ENCODE assay signal across 16 mouse cellular contexts in genomic region chr10:62174533-62175313, GRCm38 (mm10). TPM values are rescaled to one million over a fixed set of nuclear protein-coding genes. Genes with fewer than 3 reads are reported as not detected.
DNase-seq lines count a peak whose midpoint lies in the region; ATAC-seq and TF ChIP-seq lines count a peak whose summit lies in the region.
"Had no signal": no experiment of that assay in that cellular context is flagged by ENCODE, and none has a peak within 500 bp of the region (broad histone marks: within the 10 kb centered on the region; RNA-seq: fewer than 3 reads in every experiment).

No protein-coding gene starts in this region.

- no peaks in the 10 kb centered on the region for H3K36me3 ChIP-seq in intestine, embryonic 14.5 days (ENCODE audit: control insufficient read depth, insufficient read depth, low read length)
- H3K36me3 ChIP-seq in intestine, postnatal 0 days (ENCODE audit: control insufficient read depth, insufficient read depth) = no peaks in the 10 kb centered on the region
- no peaks in the 10 kb centered on the region for H3K36me3 ChIP-seq in intestine, embryonic 16.5 days (ENCODE audit: control insufficient read depth, insufficient read depth, low read length)
- H3K36me3 ChIP-seq in neural tube, embryonic 13.5 days = no peaks in the 10 kb centered on the region
- H3K36me3 ChIP-seq: liver, embryonic 12.5 days had no signal

- TF ChIP-seq CTCF in intestine, postnatal 0 days (IDR thresholded peaks at IDR 0.05; ENCODE audit: low read depth) = no peak

- no peaks in the 10 kb centered on the region for H3K27me3 ChIP-seq in intestine, embryonic 14.5 days (replicated peaks; ENCODE audit: control insufficient read depth, insufficient read depth, low read length)
- no peaks in the 10 kb centered on the region for H3K27me3 ChIP-seq in intestine, postnatal 0 days (replicated peaks; ENCODE audit: control insufficient read depth, insufficient read depth, low read length)
- no peaks in the 10 kb centered on the region for H3K27me3 ChIP-seq in intestine, embryonic 16.5 days (replicated peaks; ENCODE audit: control insufficient read depth, insufficient read depth, low read length)
- H3K27me3 ChIP-seq in neural tube, embryonic 13.5 days = peaks cover 88% of the 10 kb centered on the region

- ATAC-seq in intestine, embryonic 14.5 days (replicated peaks; ENCODE audit: low FRiP score, low TSS enrichment, low read depth) = peak; percentile 72; the same call in 1 of the 2 replicates
- ATAC-seq in intestine, postnatal 0 days = no peak
- peak; percentile 53; the same call in 1 of the 2 replicates for ATAC-seq in intestine, embryonic 16.5 days
- peak; percentile 77 for ATAC-seq in neural tube, embryonic 13.5 days (ENCODE audit: low read depth)
- ATAC-seq in megakaryocyte progenitor cell, adult 5-6 weeks (replicated peaks; ENCODE audit: poor library complexity) = no peak
- no peak for ATAC-seq in CD4-positive, CD25-positive, alpha-beta regulatory T cell, adult 4 months
- ATAC-seq: liver, embryonic 12.5 days had no signal

- DNase-seq in intestine, embryonic 14.5 days (ENCODE audit: low spot score) = no peak
- peak; percentile 67 for DNase-seq in embryo, embryonic 9.5 days (ENCODE audit: extremely low spot score)
- DNase-seq in urinary bladder, postnatal 14 days (ENCODE audit: low spot score) = no peak
- DNase-seq: adrenal gland, postnatal 36 days; gastrocnemius, postnatal 25 days; thymus, postnatal 4 days had no signal

- no peak overlapping the region for H3K4me3 ChIP-seq in intestine, embryonic 14.5 days (ENCODE audit: low read depth, low read length)
- no peak overlapping the region for H3K4me3 ChIP-seq in intestine, postnatal 0 days (ENCODE audit: low read depth, low read length)
- H3K4me3 ChIP-seq in intestine, embryonic 16.5 days (ENCODE audit: low read length) = no peak overlapping the region
- no peak overlapping the region for H3K4me3 ChIP-seq in neural tube, embryonic 13.5 days
- H3K4me3 ChIP-seq: liver, embryonic 12.5 days had no signal

- peaks cover 9% of the 10 kb centered on the region for H3K4me1 ChIP-seq in intestine, embryonic 14.5 days (replicated peaks; ENCODE audit: control insufficient read depth, insufficient read depth, low read length)
- H3K4me1 ChIP-seq in intestine, postnatal 0 days (replicated peaks; ENCODE audit: control insufficient read depth, insufficient read depth, low read length) = no peaks in the 10 kb centered on the region
- H3K4me1 ChIP-seq in intestine, embryonic 16.5 days (ENCODE audit: control insufficient read depth, insufficient read depth, low read length) = 0 out of 2 replicates have a peak, but pooled peaks cover 6% of the 10 kb centered on the region
- H3K4me1 ChIP-seq in neural tube, embryonic 13.5 days (replicated peaks) = peaks cover 24% of the 10 kb centered on the region
- H3K4me1 ChIP-seq: liver, embryonic 12.5 days had no signal

- no peak overlapping the region for H3K9ac ChIP-seq in intestine, embryonic 14.5 days (ENCODE audit: low read length)
- H3K9ac ChIP-seq in intestine, postnatal 0 days (ENCODE audit: low read depth, low read length) = no peak overlapping the region
- H3K9ac ChIP-seq in intestine, embryonic 16.5 days (ENCODE audit: low read depth, low read length) = no peak overlapping the region
- 0 out of 2 replicates have a peak overlapping the region, but pooled peaks have one; percentile 31 for H3K9ac ChIP-seq in neural tube, embryonic 13.5 days
- H3K9ac ChIP-seq: liver, embryonic 12.5 days had no signal

- H3K4me2 ChIP-seq in intestine, embryonic 14.5 days (ENCODE audit: low read length) = no peak overlapping the region
- H3K4me2 ChIP-seq in intestine, postnatal 0 days (replicated peaks; ENCODE audit: low read depth) = no peak overlapping the region
- H3K4me2 ChIP-seq in intestine, embryonic 16.5 days (ENCODE audit: low read depth, low read length) = no peak overlapping the region
- no peak overlapping the region for H3K4me2 ChIP-seq in neural tube, embryonic 13.5 days
- H3K4me2 ChIP-seq: liver, embryonic 12.5 days had no signal

- H3K27ac ChIP-seq in intestine, embryonic 14.5 days (ENCODE audit: low read depth) = no peak overlapping the region
- no peak overlapping the region for H3K27ac ChIP-seq in intestine, postnatal 0 days (ENCODE audit: low read depth, low read length)
- no peak overlapping the region for H3K27ac ChIP-seq in intestine, embryonic 16.5 days (ENCODE audit: low read length)
- no peak overlapping the region for H3K27ac ChIP-seq in neural tube, embryonic 13.5 days (replicated peaks)
- H3K27ac ChIP-seq: liver, embryonic 12.5 days had no signal

- H3K9me3 ChIP-seq in intestine, embryonic 14.5 days (ENCODE audit: control insufficient read depth, low read length) = no peaks in the 10 kb centered on the region
- H3K9me3 ChIP-seq in intestine, postnatal 0 days (ENCODE audit: control insufficient read depth) = no peaks in the 10 kb centered on the region
- no peaks in the 10 kb centered on the region for H3K9me3 ChIP-seq in intestine, embryonic 16.5 days (ENCODE audit: control insufficient read depth, low read length)
- peaks cover 15% of the 10 kb centered on the region; the same call in 1 of the 2 replicates for H3K9me3 ChIP-seq in neural tube, embryonic 13.5 days
- H3K9me3 ChIP-seq: liver, embryonic 12.5 days had no signal

- 51% methylated on average over 15 of the region's 15 CpGs for WGBS in intestine, embryonic 14.5 days
- 57% methylated on average over 15 of the region's 15 CpGs for WGBS in intestine, postnatal 0 days
- 47% methylated on average over 15 of the region's 15 CpGs for WGBS in intestine, embryonic 16.5 days
- 26% methylated on average over 15 of the region's 15 CpGs for WGBS in neural tube, embryonic 13.5 days

RNA-seq across cellular contexts. Expression of gene Fam241b, which starts 31.0 kb away (rescaled TPM):
- 7.6 and 10.3 TPM in 2 replicates for polyA plus RNA-seq in intestine, embryonic 14.5 days (2014; fragmentation: Nextera tagmentation; extraction: Ambion mirVana)
- polyA plus RNA-seq in intestine, postnatal 0 days (2015; fragmentation: Nextera tagmentation; extraction: Ambion mirVana) = 46.2 and 47.3 TPM in 2 replicates
- 42.4 and 43.1 TPM in 2 replicates for polyA plus RNA-seq in intestine, embryonic 16.5 days (2015; fragmentation: Nextera tagmentation; extraction: Ambion mirVana)
- 91.9 and 93.1 TPM in 2 replicates for polyA plus RNA-seq in neural tube, embryonic 13.5 days (2015; fragmentation: Nextera tagmentation; extraction: Ambion mirVana)
- total RNA-seq in megakaryocyte progenitor cell, adult 5-6 weeks (2015) = not detected in 2 replicates
- not detected in 2 replicates for total RNA-seq in megakaryocyte progenitor cell, adult 5-6 weeks (2017)
- polyA plus RNA-seq in CD4-positive, CD25-positive, alpha-beta regulatory T cell, adult 4 months (2017; shearing (Covaris generic)) = 1 to 10 TPM; 5.8 to 6.8 TPM
- total RNA-seq: neutrophil, adult 5-6 weeks had no signal

RNA-seq across cellular contexts. Expression of gene Neurog3, which starts 41.8 kb away (rescaled TPM):
- 8.5 and 20.9 TPM in 2 replicates for polyA plus RNA-seq in intestine, embryonic 14.5 days (2014; fragmentation: Nextera tagmentation; extraction: Ambion mirVana)
- polyA plus RNA-seq in intestine, postnatal 0 days (2015; fragmentation: Nextera tagmentation; extraction: Ambion mirVana) = 1.4 and 1.5 TPM in 2 replicates
- polyA plus RNA-seq in intestine, embryonic 16.5 days (2015; fragmentation: Nextera tagmentation; extraction: Ambion mirVana) = 6.1 and 6.3 TPM in 2 replicates
- polyA plus RNA-seq in neural tube, embryonic 13.5 days (2015; fragmentation: Nextera tagmentation; extraction: Ambion mirVana) = 2.7 TPM in 2 replicates
- total RNA-seq in megakaryocyte progenitor cell, adult 5-6 weeks (2015) = not detected in 2 replicates
- total RNA-seq in megakaryocyte progenitor cell, adult 5-6 weeks (2017) = not detected in 2 replicates
- polyA plus RNA-seq in CD4-positive, CD25-positive, alpha-beta regulatory T cell, adult 4 months (2017; shearing (Covaris generic)) = not detected
- total RNA-seq: adrenal gland, postnatal 36 days; gastrocnemius, postnatal 25 days; layer of hippocampus, adult 18-20 months; left cerebral cortex, postnatal 14 days; neutrophil, adult 5-6 weeks had no signal
- polyA plus RNA-seq: heart, embryonic 14.5 days; liver, embryonic 12.5 days had no signal

RNA-seq across cellular contexts. Expression of gene Tspan15, which starts 56.3 kb away (rescaled TPM):
- polyA plus RNA-seq in intestine, embryonic 14.5 days (2014; fragmentation: Nextera tagmentation; extraction: Ambion mirVana) = 31.5 and 32.5 TPM in 2 replicates
- polyA plus RNA-seq in intestine, postnatal 0 days (2015; fragmentation: Nextera tagmentation; extraction: Ambion mirVana) = 96.8 and 100 TPM in 2 replicates
- 86.3 and 92.1 TPM in 2 replicates for polyA plus RNA-seq in intestine, embryonic 16.5 days (2015; fragmentation: Nextera tagmentation; extraction: Ambion mirVana)
- 19.5 and 22.2 TPM in 2 replicates for polyA plus RNA-seq in neural tube, embryonic 13.5 days (2015; fragmentation: Nextera tagmentation; extraction: Ambion mirVana)
- 0.15 and 0.49 TPM in 2 replicates for total RNA-seq in megakaryocyte progenitor cell, adult 5-6 weeks (2015)
- total RNA-seq in megakaryocyte progenitor cell, adult 5-6 weeks (2017) = 0.21 TPM in 1 of 2 replicates, not detected in the other
- under 1 TPM; 0.16 to 0.17 TPM for polyA plus RNA-seq in CD4-positive, CD25-positive, alpha-beta regulatory T cell, adult 4 months (2017; shearing (Covaris generic))

Comparison
In these comparisons a context has a peak if more than half of its experiments do, and no peak if none do; other contexts are left out.
1. ATAC-seq: peak in intestine, embryonic 14.5 days (single experiment), intestine, embryonic 16.5 days (single experiment) and neural tube, embryonic 13.5 days (single experiment); none in intestine, postnatal 0 days (single experiment), megakaryocyte progenitor cell, adult 5-6 weeks (single experiment) and CD4-positive, CD25-positive, alpha-beta regulatory T cell, adult 4 months (single experiment).
2. RNA of gene Tspan15, which starts 56.3 kb away (polyA plus RNA-seq): 96.8 to 100 TPM in intestine, postnatal 0 days, 86.3 to 92.1 TPM in intestine, embryonic 16.5 days, 31.5 to 32.5 TPM in intestine, embryonic 14.5 days and 19.5 to 22.2 TPM in neural tube, embryonic 13.5 days; 0.16 to 0.17 TPM in CD4-positive, CD25-positive, alpha-beta regulatory T cell, adult 4 months; every median in the first group is over 10 times any median in the second.